Mouse (Mus musculus) forebrain, embryonic 16.5 days (tissue): ENCODE data around the gene Mapk12. TPM values are rescaled to one million over a fixed set of nuclear protein-coding genes. Genes with fewer than 3 reads are reported as not detected.
A peak's percentile ranks its signal among the peaks of the same experiment; 100 is the strongest.

ENCODE experiments used
- ATAC-seq: fragments of 200-750 bp; cut with Nextera tagmentation; 2 replicates; pipeline ENCODE4 v1.8.0; 2017; ENCODE audit warnings: mild to moderate bottlenecking, moderate library complexity
- H3K27ac ChIP-seq: fragments of 300-500 bp; sonication (generic); 2 replicates; pipeline ENCODE4 v1.5.1; 2014; ENCODE audit warnings: low read length, control low read depth
- H3K27me3 ChIP-seq: fragments of 300-500 bp; sonication (generic); replicated peaks from 2 replicates; pipeline ENCODE4 v1.6.1; 2014; ENCODE audit warnings: low read length; ENCODE audit not compliant: control insufficient read depth, insufficient read depth
- H3K36me3 ChIP-seq: fragments of 300-500 bp; sonication (generic); 2 replicates; pipeline ENCODE4 v1.6.1; 2014; ENCODE audit not compliant: control insufficient read depth, insufficient read depth
- H3K4me1 ChIP-seq: fragments of 300-500 bp; sonication (generic); replicated peaks from 2 replicates; pipeline ENCODE4 v1.6.1; 2014; ENCODE audit warnings: low read length; ENCODE audit not compliant: control insufficient read depth, insufficient read depth
- H3K4me2 ChIP-seq: fragments of 300-500 bp; sonication (generic); 2 replicates; pipeline ENCODE4 v1.6.1; 2014; ENCODE audit warnings: mild to moderate bottlenecking, low read length, control low read depth
- H3K4me3 ChIP-seq: fragments of 300-500 bp; sonication (generic); replicated peaks from 2 replicates; pipeline ENCODE4 v1.5.1; 2014; ENCODE audit warnings: mild to moderate bottlenecking, low read length, control low read depth
- H3K9ac ChIP-seq: fragments of 300-500 bp; sonication (generic); replicated peaks from 2 replicates; pipeline ENCODE4 v1.6.1; 2014; ENCODE audit warnings: low read depth, low read length, control low read depth
- H3K9me3 ChIP-seq: fragments of 300-500 bp; sonication (generic); 2 replicates; pipeline ENCODE4 v1.6.1; 2016; ENCODE audit warnings: low read length; ENCODE audit not compliant: control insufficient read depth
- WGBS: fragments of 180-500 bp; shearing (Covaris S2); extraction: QIAGEN DNeasy Blood & Tissue Kit; methylation state at CpG from one replicate; pipeline ENCODE4 v1.1.7; 2014; 5-methylcytosine and 5-hydroxymethylcytosine counted together
- polyA plus RNA-seq: library from polyadenylated mRNA; unstranded; fragments of >200 nt; fragmentation: Nextera tagmentation; extraction: Ambion mirVana; gene quantifications from 2 replicates; pipeline ENCODE4 v1.2.1, GENCODE M21; 2015

Mapk12 gene
- polyA plus RNA-seq = 4.1 and 5.7 TPM in 2 replicates

DNA sequence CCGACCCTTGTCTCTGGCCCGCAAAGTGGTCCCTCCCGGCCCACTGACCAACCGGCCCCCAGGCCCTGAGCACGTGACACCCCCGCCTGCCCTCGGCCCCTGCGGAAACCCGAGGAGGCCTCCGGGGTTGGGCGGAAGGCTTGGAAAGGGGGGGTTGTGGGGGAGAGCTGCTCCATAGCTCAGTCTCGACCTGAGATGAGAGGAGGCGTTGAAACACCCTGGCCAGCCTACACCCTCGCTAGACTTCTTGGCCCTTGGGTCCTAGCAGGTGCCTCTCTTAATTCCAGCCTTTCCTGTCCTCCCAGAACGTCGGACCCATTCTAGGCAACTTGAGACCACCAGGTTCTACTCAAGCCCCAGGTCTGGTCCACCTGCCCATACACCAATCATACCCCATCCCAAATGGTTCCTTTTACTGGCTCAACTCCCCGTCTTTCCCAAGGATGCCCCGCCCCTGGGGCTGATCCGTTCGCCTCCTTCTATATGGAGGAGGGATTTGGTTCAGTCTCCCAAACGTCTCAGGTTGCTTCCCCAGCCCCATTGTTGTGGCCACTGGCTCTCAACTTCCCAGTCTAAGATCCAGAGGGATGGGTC, at the start of gene Mapk12:
TSS of gene Mapk12 (minus strand) at position 45 of the 594 bp plus-strand sequence.
- peak within 1 kb of the TSS; percentile 95 for H3K4me2 ChIP-seq
- ATAC-seq = peak; percentile 61
- peaks cover 3% of the 10 kb centered on the region; the same call in 1 of the 2 replicates for H3K36me3 ChIP-seq
- peak within 1 kb of the TSS; percentile 66 for H3K9ac ChIP-seq
- WGBS = under 1% methylated on average over 20 of the region's 21 CpGs
- no peak within 1 kb of the TSS for H3K27ac ChIP-seq
- H3K9me3 ChIP-seq = no peaks in the 10 kb centered on the region
- H3K4me1 ChIP-seq = peaks cover 16% of the 10 kb centered on the region
- H3K27me3 ChIP-seq = peaks cover 7% of the 10 kb centered on the region
- H3K4me3 ChIP-seq = peak within 1 kb of the TSS; percentile 50

DNA sequence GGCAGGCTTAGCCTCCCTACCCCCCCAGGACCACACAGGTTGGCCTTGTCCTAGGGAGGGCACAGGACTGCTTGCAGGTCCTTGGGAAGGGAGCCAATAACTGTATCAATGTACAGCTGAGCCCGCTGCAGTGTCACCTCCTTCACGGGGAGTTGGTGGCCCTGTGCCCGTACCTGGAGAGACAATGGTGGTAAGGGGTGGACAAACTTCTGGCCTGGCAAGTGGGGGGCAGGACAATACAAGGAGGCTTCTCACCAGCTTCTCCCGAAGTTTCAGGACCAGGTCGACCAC, 44.4 kb upstream of the Mapk12 start:
- peaks cover 29% of the 10 kb centered on the region for H3K4me1 ChIP-seq
- H3K27ac ChIP-seq = peak overlapping the region; percentile 19; the same call in 1 of the 2 replicates
- H3K27me3 ChIP-seq = no peaks in the 10 kb centered on the region
- H3K36me3 ChIP-seq = peaks cover 4% of the 10 kb centered on the region; the same call in 1 of the 2 replicates
- no peak overlapping the region for H3K9ac ChIP-seq
- no peak for ATAC-seq
- H3K4me3 ChIP-seq = no peak overlapping the region
- H3K9me3 ChIP-seq = no peaks in the 10 kb centered on the region
- WGBS = 60% methylated on average over 5 of the region's 5 CpGs
- H3K4me2 ChIP-seq = no peak overlapping the region

DNA sequence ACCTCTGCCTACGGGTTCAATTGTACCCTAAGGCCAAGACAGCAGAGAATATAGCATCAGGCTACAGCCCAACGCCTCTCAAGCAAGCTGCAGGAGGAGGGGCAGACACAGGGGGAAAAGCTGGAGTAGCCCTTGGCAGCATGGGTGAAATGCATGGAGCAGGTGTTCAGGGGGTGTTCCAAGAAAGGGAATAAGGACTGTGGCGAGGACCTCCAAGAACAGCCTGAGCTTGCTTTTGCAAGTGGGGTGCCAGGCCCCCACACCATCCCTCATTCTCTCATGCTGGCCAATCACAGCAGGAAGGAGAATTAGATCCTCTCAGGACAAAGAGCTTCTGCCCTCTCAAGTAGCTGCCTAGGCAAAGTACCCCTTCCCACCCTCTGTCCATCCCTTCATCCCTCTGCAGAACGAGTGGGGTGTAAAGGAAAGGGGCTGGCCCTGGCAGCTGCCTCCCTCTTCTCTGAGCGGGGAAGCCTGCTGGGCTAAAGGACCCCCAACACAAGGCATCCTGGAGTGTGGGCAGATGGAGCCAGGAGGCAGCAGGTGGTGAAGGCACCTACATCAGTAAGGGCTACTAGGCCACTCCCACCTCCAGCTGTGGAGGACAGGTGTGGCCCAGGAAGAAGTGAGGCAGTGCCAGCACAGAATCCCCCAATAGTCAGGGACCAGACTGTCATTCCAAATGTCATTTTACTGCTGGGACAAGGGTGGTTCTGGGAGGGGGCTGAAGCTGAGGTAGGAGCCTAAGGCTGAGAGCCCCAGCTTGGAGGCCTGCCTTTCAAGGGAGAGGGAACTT, 43.8 kb upstream of the Mapk12 start:
- Histone ChIP-seq H3K27ac (peak overlapping the region; percentile 19), H3K27me3 (no peaks in the 10 kb centered on the region), H3K4me3 (no peak overlapping the region), H3K36me3 (peaks cover 1% of the 10 kb centered on the region; the same call in 1 of the 2 replicates), H3K9me3 (no peaks in the 10 kb centered on the region), H3K4me2 (no peak overlapping the region), H3K4me1 (peaks cover 32% of the 10 kb centered on the region), H3K9ac (no peak overlapping the region)
- 24% methylated on average over 5 of the region's 5 CpGs for WGBS
- no peak for ATAC-seq

DNA sequence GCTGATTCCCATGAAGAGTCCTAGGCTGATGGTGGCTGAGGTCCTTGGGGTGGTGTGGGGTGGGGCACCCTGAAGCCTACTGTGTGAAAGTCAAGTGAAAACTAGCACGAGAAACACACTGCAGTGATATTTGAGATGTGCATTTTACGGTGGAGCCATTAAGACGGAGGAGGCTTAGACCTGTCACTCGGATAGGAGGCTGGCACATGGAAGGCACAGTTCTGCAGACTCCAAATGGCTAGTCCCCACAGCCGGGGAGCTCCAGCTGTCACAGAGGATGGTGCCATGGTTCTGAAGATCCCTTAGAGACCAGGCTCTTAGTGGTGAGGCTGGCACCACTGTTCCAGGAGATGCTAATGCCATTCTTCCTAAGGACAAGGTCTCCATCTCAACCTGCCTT, 42.3 kb upstream of the Mapk12 start:
- peak overlapping the region; percentile 63 for H3K27ac ChIP-seq
- ATAC-seq = no peak
- H3K9me3 ChIP-seq = no peaks in the 10 kb centered on the region
- no peak overlapping the region for H3K9ac ChIP-seq
- no peaks in the 10 kb centered on the region for H3K27me3 ChIP-seq
- peaks cover 47% of the 10 kb centered on the region for H3K4me1 ChIP-seq
- no peaks in the 10 kb centered on the region for H3K36me3 ChIP-seq
- H3K4me2 ChIP-seq = no peak overlapping the region
- WGBS = 60% methylated on average over 5 of the region's 5 CpGs
- H3K4me3 ChIP-seq = no peak overlapping the region

DNA sequence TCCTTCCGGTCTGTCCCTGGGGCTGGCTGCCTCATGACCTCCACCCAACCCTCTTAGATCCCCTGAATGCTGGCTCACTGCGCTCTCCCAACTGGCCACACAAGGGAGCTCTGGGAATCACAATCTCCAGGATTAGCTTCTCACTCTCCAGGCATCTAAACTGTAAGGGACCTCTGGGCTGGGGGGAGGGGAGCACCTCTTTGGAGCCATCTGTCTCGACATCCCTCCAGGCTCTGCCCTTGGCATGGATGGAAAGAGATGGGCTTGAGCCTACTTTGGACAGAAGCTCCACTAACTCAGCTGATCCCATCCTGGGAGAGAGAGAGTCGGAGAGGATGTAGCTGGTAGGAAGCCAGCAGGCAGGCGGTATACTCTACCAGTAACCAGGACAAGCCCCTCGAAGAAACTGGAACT, 41.8 kb upstream of the Mapk12 start:
- H3K36me3 ChIP-seq = no peaks in the 10 kb centered on the region
- H3K9me3 ChIP-seq = no peaks in the 10 kb centered on the region
- no peak overlapping the region for H3K4me3 ChIP-seq
- no peak overlapping the region for H3K9ac ChIP-seq
- H3K4me2 ChIP-seq = no peak overlapping the region
- peaks cover 52% of the 10 kb centered on the region for H3K4me1 ChIP-seq
- no peak for ATAC-seq
- no peaks in the 10 kb centered on the region for H3K27me3 ChIP-seq
- WGBS = 45% methylated on average over 6 of the region's 6 CpGs
- H3K27ac ChIP-seq = peak overlapping the region; percentile 63

DNA sequence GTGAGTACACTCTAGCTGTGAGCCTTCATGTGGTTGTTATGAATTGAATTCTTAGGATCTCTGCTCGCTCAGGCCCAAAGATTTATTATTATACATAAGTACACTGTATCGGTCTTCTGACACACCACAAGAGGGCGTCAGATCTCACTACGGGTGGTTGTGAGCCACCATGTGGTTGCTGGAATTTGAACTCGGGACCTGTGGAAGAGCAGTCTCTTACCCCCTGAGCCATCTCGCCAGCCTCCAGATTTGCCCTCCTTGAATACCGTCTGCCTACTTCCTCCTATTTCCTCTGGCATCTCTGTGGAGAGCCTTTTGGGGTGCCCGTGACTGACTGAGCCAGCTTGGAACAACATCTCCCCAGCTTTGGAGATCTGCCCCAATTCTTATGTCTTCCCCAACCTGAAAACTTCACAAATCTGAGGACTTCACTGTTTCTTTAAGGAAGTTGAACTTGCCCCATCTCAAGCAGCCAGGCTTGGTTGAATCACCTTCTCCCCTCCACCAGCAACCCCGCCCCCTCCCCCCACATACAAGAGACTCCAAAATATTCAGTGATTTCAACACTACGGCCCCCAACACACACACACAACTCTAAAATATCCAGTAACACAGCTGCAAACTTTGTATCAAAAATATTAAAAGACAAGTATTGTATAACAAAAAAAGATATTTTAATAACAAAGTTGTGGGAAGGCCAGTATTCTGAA, 41.2 kb upstream of the Mapk12 start:
- WGBS = 77% methylated on average over 10 of the region's 10 CpGs
- Histone ChIP-seq H3K4me1 (peaks cover 58% of the 10 kb centered on the region), H3K9ac (no peak overlapping the region), H3K36me3 (no peaks in the 10 kb centered on the region), H3K27me3 (no peaks in the 10 kb centered on the region), H3K27ac (no peak overlapping the region), H3K4me3 (no peak overlapping the region), H3K9me3 (no peaks in the 10 kb centered on the region), H3K4me2 (no peak overlapping the region)
- no peak for ATAC-seq

DNA sequence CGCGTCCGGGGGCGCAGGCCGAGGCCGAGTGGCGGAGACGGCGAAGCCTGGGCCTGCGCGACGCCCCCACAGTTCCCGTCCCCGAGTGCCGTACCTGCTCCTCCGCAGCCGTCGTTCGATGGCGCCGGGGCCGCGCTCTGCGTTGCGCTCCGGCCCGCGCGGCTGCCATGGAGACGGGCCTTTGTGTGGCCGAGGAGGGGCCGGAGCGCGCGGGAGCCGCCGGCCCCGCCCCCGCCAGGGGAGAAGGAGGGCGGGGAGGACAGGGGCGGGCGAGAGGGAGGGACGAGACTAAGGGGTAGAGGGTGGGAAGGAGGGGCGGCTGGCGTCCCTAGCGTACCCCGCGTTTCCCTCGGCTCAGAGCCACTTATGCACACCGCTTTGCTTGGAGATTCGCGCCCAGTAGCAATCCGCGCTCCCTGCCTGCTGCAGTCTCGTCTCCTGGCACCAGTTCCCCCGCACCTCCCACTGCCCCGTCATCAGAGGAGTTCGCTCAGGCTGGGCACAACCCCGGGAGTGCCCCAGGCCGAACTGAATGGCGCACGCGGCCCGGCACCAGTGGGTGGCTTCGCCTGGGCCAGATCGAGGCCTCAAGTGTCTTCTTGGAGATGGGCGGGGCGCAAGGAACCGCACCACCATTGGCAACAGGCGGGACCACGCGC, 40.2 kb upstream of the Mapk12 start, which contains the start of gene Plxnb2:
TSS of gene Plxnb2 (minus strand) at position 218 of the 659 bp plus-strand sequence.
- H3K4me1 ChIP-seq = peaks cover 68% of the 10 kb centered on the region

DNA sequence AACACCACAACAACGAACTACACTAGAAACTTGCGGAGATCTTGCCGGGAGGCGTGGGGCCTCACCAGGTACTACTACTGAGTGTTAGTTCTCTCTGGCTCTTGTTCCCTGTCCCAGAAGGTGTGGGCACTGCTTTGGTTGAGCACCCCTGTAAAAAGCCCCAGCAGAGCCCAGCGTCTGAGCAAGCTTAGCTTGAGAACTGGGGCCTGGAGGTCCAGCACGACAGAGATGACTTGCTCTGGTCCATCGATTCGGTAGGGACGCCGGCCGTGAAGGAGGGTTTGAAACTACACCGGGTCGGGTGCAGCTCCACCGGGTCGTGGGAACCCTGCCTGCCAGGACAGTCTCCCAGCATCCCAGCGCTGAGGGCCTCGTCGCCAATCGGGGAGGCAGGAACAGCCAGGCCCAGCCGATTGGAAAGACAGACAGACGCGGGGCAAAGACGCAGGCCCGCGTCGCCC, 39.6 kb upstream of the Mapk12 start:
- WGBS = under 1% methylated on average over 25 of the region's 26 CpGs
- H3K27ac ChIP-seq = peak overlapping the region; percentile 94
- H3K27me3 ChIP-seq = no peaks in the 10 kb centered on the region
- no peaks in the 10 kb centered on the region for H3K36me3 ChIP-seq
- peak overlapping the region; percentile 79 for H3K4me3 ChIP-seq
- ATAC-seq = peak; percentile 11
- peak overlapping the region; percentile 95 for H3K9ac ChIP-seq
- H3K4me1 ChIP-seq = peaks cover 74% of the 10 kb centered on the region
- H3K9me3 ChIP-seq = no peaks in the 10 kb centered on the region
- H3K4me2 ChIP-seq = peak overlapping the region; percentile 59

More for the DNA sequence above, 40.2 kb upstream of the Mapk12 start, which contains the start of gene Plxnb2:
- under 1% methylated on average over 68 of the region's 72 CpGs for WGBS
- H3K9ac ChIP-seq = peak within 1 kb of the TSS; percentile 95
- H3K4me2 ChIP-seq = peak within 1 kb of the TSS; percentile 59
- H3K4me3 ChIP-seq = peak within 1 kb of the TSS; percentile 79
- H3K9me3 ChIP-seq = no peaks in the 10 kb centered on the region
- no peaks in the 10 kb centered on the region for H3K36me3 ChIP-seq
- no peaks in the 10 kb centered on the region for H3K27me3 ChIP-seq
- peak within 1 kb of the TSS; percentile 94 for H3K27ac ChIP-seq
- peak; percentile 87 for ATAC-seq

DNA sequence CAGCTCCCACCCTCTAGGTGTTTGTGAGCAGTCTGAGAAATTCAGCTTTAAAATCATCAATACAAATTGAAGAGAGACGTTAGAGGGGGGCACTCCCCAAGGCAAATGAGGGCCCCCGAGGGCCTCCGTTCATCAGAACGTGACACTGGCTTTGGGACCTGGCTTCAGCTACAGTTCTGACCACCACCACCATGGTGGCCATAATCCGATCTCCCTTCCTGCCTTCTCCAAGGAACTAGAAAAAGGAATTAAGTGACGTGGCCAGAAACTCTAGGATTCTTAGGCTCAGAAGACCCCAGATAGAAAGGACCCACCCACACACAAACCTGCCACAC, 39.1 kb upstream of the Mapk12 start:
- Histone ChIP-seq H3K4me2 (peak overlapping the region; percentile 59), H3K9me3 (no peaks in the 10 kb centered on the region), H3K9ac (peak overlapping the region; percentile 95), H3K4me3 (peak overlapping the region; percentile 79), H3K27me3 (no peaks in the 10 kb centered on the region), H3K27ac (peak overlapping the region; percentile 94), H3K4me1 (peaks cover 74% of the 10 kb centered on the region), H3K36me3 (no peaks in the 10 kb centered on the region)
- under 1% methylated on average over 6 of the region's 6 CpGs for WGBS
- ATAC-seq = no peak
